Mouse (Mus musculus) cerebellum, adult 2 months (tissue): ENCODE results near the gene Npas3.

Experiments used
- CTCF ChIP-seq: fragments of 200-500 bp; IDR thresholded peaks from 2 replicates; pipeline ENCODE4 v1.5.1; 2011; ENCODE audit warnings: low read depth, mild to moderate bottlenecking, control low read depth, low read length, moderate library complexity, borderline replicate concordance; ENCODE audit not compliant: insufficient read depth
- POLR2A ChIP-seq: fragments of 200-500 bp; IDR thresholded peaks from 2 replicates; pipeline ENCODE4 v1.6.1; 2011; ENCODE audit warnings: low read length, control low read depth, borderline replicate concordance; ENCODE audit not compliant: insufficient read depth

DNA sequence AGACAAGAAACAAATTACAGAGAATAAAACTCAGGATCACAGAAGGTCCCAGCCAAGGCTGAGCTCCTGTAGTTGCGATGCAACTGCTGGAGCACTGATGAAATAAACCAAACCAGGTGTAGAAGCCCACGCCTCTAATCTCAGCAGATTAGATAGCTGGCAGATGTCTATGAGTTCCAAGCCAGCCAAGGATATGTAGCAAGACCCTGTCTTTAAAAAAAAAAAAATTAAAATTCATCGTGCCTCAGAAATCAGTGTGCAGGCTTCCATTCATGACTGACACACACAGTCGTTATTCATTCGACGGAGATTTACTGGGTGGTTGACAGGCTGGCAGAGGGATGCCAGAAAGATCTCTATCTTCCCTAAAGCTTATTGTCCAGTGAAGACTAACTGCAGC lies 849.7 kb downstream of the Npas3 start:
- no peak for TF ChIP-seq CTCF
- TF ChIP-seq POLR2A, result no peak
